Mouse (Mus musculus) neutrophil, adult 5-6 weeks (primary cell): Measurements from ENCODE around the gene 4930467E23Rik. TPM values are rescaled to one million over a fixed set of nuclear protein-coding genes. Genes with fewer than 3 reads are reported as not detected.
"Not testable (repeated sequence)": the region's sequence is repeated elsewhere in the genome, so short reads cannot be mapped to it uniquely, and the experiment has no call there.

Experiments
- ATAC-seq: fragments of 151-379, 151-347 bp; 2 replicates; pipeline ENCODE4 v1.8.0; 2017; ENCODE audit warnings: mild to moderate bottlenecking, moderate TSS enrichment; ENCODE audit not compliant: insufficient number of reproducible peaks, poor library complexity, low FRiP score, severe bottlenecking; ENCODE audit errors: extremely low read depth
- total RNA-seq: library from RNA; stranded (forward); fragments of 200-1000 nt; gene quantifications from 2 replicates; pipeline ENCODE4 v1.2.3, GENCODE M21; 2017

Gene 4930467E23Rik
- total RNA-seq, 1 experiment from 2014 or later: not detected

DNA sequence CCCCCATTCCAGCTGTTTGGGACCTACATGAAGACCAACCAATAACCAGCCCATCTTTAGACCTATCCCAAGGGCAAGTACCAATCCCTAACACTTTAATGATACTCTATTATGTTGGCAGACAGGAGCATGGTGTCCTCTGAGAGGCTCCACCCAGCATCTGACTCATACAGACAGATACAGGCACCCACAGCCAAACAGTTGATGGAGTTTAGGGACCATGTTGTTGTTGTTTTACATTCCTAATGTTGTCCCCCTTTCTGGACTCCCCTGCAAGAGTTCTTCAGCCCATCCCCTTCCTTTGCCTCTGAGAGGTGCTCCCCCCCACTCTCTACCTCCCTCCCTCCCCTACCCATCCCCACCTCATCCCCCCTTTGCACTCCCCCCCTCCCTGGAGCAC is 46.9 kb downstream of the 4930467E23Rik start:
- ATAC-seq: not testable (repeated sequence)

DNA sequence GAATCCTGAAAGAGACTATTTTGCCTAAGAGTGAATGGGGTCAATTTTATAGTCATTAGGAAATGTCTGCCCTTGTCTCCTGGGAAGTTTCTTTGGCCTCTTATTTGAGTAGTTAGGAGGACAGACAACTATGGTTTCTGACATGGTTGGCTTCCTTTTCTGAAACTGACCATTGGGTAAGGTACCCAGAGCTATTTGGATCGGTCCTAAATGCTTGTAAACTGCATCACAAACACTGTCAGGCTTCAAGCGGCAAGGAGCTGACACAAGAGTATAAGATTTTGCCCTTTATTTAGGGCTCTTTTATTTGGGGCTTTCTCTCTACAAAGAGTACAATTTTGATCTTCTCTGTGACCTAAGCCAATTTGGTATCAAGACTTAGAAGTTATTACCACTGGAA is 48.1 kb downstream of the 4930467E23Rik start:
- ATAC-seq: not testable (repeated sequence)

DNA sequence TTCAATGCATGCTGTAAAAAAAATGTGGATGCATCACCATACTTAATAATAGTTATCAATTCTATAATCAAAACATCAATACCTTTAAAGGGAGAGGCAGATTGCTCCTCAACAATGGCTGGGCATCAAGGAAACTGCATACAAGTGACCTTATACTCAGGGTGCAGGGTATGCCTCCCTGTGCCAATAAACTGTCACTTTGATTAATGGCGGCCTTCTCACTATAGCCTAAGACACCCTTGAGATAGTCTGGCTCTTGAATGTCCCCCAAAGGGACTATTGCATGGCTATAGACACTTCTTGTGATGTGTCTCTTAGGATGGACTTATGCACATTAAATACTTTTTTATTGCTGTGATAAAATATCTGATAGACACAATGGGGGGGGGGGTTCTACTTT is 48.8 kb downstream of the 4930467E23Rik start:
- ATAC-seq: not testable (repeated sequence)

DNA sequence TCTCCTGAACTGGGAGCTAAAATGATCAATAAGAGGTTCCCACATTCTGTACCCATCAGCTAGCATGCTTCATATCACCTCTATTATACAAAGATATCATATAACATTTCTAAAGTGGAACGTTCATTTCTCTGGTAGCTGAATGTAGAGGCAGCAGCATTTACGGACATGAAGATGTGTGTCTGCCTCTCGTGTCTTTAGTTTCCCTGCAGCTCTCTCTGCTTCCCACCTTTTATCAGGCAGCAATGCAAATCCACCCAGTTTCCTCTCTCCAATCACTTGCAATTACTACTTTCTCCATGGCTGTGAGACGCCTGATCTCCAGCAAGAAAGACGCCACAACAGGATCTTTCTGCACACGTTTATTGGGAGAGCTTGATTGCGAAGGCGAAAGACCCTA is 49.5 kb downstream of the 4930467E23Rik start:
- not testable (repeated sequence) for ATAC-seq

DNA sequence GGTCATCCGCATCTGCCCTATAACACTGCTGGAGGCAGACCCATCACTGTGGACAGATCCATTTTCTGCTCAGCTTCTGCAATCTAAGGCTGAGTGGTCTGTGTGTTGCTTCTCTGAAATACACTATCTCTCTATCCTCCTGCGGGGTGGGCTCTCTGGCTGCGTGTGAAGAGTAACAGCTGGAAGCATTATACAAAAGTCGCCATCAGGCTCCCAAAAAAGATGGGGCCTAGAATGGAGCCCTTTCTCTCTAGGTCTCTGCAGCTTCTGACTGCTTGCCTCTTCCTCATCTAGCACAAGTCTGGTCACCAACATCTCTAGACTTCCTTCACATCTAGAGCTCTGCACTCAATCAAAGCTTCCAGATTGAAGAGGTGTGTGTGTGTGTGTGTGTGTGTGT is 50.8 kb downstream of the 4930467E23Rik start:
- ATAC-seq: not testable (repeated sequence)

DNA sequence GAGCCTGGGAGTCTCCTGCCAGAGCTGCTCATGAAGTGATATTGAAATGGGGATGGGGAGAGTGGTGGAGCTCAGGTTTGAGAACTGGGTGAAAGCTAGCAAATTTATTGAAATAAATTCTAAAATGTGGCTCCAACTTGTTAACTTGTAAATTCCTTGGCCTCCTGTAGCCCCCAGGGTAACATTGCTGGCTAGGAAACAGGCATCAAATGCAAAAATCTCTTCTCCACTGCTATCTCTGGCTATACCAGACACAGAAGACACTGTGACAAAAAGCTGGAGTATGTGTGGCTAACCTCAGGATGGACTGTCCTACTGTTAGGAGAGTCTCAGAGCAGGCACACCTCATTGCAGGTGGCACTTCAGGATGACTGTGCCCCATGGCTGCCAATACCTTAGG is 51.3 kb downstream of the 4930467E23Rik start:
- ATAC-seq: not testable (repeated sequence)

DNA sequence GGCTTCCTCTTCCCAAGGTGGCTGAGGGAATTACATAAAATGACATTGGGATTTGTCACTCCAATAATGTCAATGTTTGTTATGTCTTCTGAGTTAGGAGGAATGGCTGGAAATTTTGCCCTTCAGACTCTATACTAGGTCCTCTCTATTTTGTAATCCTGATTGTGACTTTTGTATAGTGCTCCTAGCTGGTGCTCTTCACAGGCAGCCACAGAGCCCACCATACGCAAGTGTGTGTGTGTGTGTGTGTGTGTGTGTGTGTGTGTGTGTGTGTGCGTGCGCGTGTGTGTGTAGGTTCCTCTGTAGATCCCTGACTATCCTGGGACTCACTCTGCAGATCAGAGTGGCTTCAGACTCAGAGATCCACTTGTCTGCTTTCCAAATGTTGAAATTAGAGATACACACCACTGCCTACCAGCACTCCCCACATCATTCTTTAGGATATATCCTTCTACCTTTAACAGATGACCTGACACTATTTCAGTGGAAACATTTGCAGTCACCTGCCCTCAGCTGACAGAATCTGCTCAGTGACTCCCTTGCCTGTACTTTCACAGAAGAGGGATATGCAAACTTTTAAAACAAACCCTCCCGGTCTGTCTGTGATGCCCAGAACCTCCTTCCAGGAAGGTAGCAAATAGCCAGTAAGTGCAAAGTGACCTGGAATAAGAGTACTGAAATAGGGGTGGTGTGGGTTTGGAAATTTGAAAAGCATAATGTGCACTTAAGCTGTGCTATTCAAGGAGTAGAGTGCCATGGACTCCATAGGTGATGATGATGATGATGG is 52.1 kb downstream of the 4930467E23Rik start:
- ATAC-seq: not testable (repeated sequence)

DNA sequence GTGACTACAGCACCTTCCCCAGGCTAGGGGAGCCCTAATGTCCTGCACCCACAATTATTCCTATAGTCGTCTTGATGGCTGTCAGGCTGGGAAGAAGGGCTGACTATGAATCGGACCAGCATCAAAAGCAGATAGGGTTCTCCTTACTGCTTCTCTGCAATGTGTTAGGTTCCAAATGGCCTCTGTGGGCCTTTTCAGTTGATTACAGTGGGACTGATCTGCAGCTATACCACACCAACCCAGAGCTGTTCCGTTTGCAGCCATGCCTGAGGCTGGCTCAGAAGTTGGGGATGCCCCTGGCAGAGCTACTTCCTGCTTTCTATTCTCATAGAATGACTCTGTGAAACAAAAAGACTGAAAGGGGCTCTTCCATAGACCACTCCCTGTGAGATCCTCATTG is 53.4 kb downstream of the 4930467E23Rik start:
- ATAC-seq: not testable (repeated sequence)

DNA sequence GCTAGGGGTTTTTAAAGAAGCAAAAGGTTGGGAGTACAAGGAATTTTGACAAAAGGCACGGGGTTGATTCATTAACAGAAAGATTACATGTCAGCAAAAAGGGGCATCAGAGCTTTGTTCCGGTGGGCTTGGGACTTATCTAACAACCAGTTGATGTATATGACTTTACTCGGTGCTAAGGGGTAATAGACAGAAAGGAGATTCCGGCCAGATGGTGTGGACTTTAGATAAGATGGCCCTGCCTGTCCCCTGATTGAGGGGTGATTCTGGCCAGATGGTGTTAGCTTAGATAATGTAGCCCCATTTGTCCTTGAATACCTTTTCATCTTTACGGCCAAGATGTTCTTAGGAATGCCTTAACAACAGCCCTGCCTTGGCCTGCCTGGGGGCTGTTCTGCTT is 54.5 kb downstream of the 4930467E23Rik start:
- ATAC-seq: not testable (repeated sequence)

DNA sequence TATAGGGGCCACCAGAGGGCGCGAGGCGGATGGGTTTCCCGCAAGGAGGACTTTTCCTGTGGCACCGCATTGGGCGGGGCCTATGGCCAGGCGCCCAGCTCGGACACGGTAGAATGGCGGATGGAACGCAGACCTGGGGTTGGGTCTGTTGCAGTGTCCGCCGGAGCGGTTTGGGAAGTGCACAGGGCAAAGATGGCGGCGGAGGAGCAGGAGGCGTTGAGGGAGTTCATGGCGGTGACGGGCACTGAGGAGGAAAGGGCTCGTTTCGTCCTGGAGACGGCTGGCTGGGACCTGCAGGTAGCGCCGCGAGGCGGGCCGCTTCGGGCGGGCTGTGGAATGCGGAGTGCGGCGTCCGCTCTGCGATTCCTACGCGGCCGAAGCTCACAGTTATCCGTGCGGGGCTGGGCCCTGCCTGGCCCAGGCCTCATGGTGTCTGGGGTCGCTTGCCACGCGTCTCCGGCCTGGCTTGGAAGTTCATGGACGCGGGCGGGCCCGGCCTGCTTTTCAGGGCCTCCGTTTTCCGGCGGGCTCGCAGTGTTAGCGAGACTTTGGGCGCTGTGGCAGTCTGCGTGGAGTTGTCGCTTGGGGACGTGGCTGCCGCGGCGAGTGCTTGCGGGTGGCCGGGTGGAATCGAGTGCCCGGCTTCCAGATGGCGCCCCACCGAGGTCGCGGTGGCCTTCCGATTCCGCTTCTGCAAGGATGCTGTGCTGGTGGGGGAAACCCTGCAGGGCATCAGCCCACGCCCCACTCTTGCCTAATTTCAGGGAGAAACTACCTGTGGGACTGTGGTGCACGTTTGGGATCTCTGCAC is 55.4 kb downstream of the 4930467E23Rik start:
- ATAC-seq: peak; percentile 100

DNA sequence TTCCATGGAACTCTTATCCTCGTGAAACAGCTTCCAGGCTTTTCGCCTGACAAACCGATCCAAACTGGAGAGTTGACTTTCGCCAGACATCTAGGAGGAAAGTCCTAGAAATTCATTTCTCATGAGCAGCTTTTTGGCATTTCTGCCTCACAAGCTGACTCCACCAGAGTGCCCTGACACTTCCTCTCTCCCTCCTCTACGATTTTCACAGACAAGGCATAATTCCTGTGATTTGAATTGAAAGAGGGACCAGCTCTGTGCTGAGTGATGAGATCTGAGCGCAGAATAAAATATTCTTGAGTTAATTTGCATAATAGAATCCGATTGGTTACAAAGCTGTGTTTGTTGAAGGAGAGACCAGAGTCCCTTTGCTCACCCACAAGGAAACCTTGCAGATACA is 63.3 kb downstream of the 4930467E23Rik start:
- ATAC-seq: not testable (repeated sequence)

Other genes with a start within 250 kb of the 4930467E23Rik start
- not detected in 2 replicates for gene Defb7, start 234.5 kb upstream of the 4930467E23Rik start, total RNA-seq
- gene Gm31371, start 173.8 kb downstream of the 4930467E23Rik start, total RNA-seq: 0.37 TPM in 1 of 2 replicates, not detected in the other